In the genomic region with DNA sequence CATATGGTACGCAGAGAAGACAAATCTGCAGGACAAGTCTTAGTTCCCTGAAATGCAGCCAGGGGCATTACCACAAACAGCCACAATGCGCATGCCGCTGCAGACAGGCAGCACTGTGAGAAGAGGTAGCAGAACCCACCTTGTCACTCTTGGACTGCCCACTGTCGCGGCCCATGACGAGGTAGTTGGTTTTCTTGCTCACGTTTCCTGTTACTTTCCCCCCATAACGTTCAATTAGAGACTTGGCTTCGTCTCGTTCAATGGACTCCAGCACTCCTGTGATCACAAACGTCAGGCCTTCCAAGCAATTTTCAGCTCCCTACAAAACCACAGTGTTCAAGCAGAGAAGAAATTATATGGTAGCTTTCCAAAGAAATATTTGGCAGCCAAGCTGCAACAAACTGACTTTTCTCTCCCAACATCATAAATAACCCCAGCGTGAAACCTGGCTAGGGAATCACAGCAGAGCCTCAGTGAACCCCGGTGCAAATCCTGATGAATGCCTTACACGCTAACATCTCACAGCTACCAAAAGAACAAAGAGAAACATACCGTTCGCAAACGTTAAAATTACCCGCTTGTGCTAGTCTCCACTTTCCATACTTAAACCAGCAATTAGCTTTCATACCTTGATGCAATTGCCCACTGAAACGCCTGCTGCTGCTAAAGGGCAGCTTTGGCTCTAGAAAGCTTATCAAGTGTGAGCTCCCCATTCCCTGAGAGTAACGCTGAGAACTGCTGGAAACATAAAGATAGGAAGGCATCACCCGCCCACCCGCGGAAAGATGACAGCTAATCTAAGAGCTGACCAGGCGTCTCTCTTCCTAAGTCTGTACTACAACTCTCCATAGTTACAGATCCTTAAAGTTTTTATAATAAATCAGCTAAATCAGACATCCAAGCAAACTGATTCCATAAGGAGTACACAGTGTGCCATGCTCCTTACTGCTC, we compare ENCODE assay signal across 12 mouse cellular contexts. TPM values are rescaled to one million over a fixed set of nuclear protein-coding genes. Genes with fewer than 3 reads are reported as not detected.
DNase-seq lines count a peak whose midpoint lies in the region; ATAC-seq lines count a peak whose summit lies in the region.
"Had no signal": no experiment of that assay in that cellular context is flagged by ENCODE, and none has a peak within 500 bp of the region (broad histone marks: within the 10 kb centered on the region; RNA-seq: fewer than 3 reads in every experiment).

No protein-coding gene starts in this region.

- WGBS in liver, embryonic 13.5 days (ENCODE audit: insufficient replicate concordance): 70% methylated on average over 24 of the region's 24 CpGs

- ATAC-seq in liver, embryonic 13.5 days (ENCODE audit: low read depth): peak; percentile 82

- no peaks in the 10 kb centered on the region for H3K9me3 ChIP-seq in liver, embryonic 13.5 days (replicated peaks)
- H3K9me3 ChIP-seq: heart, embryonic 13.5 days; kidney, embryonic 15.5 days had no signal

- no peaks in the 10 kb centered on the region for H3K27me3 ChIP-seq in liver, embryonic 13.5 days
- H3K27me3 ChIP-seq: heart, embryonic 13.5 days; kidney, embryonic 15.5 days had no signal

- H3K4me1 ChIP-seq in liver, embryonic 13.5 days (replicated peaks): peaks cover 31% of the 10 kb centered on the region
- H3K4me1 ChIP-seq: kidney, embryonic 15.5 days had no signal

- peak; percentile 76 for DNase-seq in heart, adult 11 months
- DNase-seq in heart, adult 8-10 months (ENCODE audit: low spot score): no peak
- DNase-seq in R1 (ENCODE audit: low read depth, low spot score): peak; percentile 42
- DNase-seq in cerebellum, adult 18-20 months: peak; percentile 73
- DNase-seq in liver, embryonic 13.5 days: peak; percentile 42
- no peak for DNase-seq in kidney, adult 18-20 months
- no peak for DNase-seq in T-cell, adult 2 months (ENCODE audit: low spot score)
- DNase-seq: adrenal gland, postnatal 36 days; lung, postnatal 14 days had no signal

- H3K36me3 ChIP-seq in liver, embryonic 13.5 days: peaks cover 86% of the 10 kb centered on the region

- H3K4me3 ChIP-seq in liver, embryonic 13.5 days (replicated peaks): no peak overlapping the region
- H3K4me3 ChIP-seq: heart, embryonic 13.5 days; kidney, embryonic 15.5 days had no signal

- no peak overlapping the region for H3K9ac ChIP-seq in liver, embryonic 13.5 days
- H3K9ac ChIP-seq: heart, embryonic 13.5 days; hindbrain, embryonic 14.5 days; kidney, embryonic 15.5 days had no signal

- H3K27ac ChIP-seq in liver, embryonic 13.5 days: peak overlapping the region; percentile 58; the same call in 1 of the 2 replicates
- H3K27ac ChIP-seq: heart, embryonic 13.5 days; hindbrain, embryonic 14.5 days; kidney, embryonic 15.5 days had no signal

- peak overlapping the region; percentile 5; the same call in 1 of the 2 replicates for H3K4me2 ChIP-seq in liver, embryonic 13.5 days
- H3K4me2 ChIP-seq: heart, embryonic 13.5 days; hindbrain, embryonic 14.5 days; kidney, embryonic 15.5 days had no signal

RNA-seq across cellular contexts. Expression of a gene that starts 47.4 kb away (rescaled TPM):
- total RNA-seq in heart, adult 8-10 months (2022): 10 to 100 TPM; 28.2 to 40.0 (median 37.1) TPM
- polyA plus RNA-seq in liver, embryonic 13.5 days (2015; fragmentation: Nextera tagmentation; extraction: Ambion mirVana): 52.0 and 62.8 TPM in 2 replicates

Comparison
In these comparisons a context has a peak if more than half of its experiments do, and no peak if none do; other contexts are left out.
1. DNase-seq: peak in heart, adult 11 months (single experiment), R1 (single experiment), cerebellum, adult 18-20 months (2 of 2) and liver, embryonic 13.5 days (single experiment); none in heart, adult 8-10 months (single experiment), kidney, adult 18-20 months (single experiment) and T-cell, adult 2 months (single experiment).